10 mouse cellular contexts compared by ENCODE assay signal in the genomic region with DNA sequence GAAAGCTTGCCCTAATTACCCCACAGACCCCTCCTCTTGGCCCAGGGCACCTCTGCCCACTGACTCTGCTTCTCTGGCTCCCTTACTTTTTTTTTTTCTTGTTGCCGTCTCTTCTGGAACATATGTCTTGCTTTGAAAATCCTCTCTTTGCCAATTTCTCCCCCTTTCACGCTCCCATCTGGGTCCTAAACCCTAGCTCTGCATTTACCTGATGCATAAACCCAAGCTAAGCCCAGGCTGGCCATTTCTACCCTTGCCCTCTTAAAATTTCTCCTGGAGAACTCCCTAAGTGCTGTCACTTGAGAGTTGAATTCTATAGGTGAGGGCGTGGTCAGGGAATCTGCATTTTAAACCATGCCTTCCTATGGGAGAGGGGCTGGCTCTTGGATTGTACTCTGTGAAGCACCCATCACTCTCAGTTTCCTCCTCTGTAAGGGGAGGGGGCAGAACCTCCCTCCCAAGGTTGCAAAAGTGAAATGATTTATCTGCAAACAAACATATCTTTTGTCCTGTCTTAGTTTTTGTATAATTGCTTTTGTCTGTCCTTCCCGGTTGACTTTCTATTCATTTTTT. TPM values are rescaled to one million over a fixed set of nuclear protein-coding genes. Genes with fewer than 3 reads are reported as not detected.
DNase-seq lines count a peak whose midpoint lies in the region; ATAC-seq and TF ChIP-seq lines count a peak whose summit lies in the region.
"Had no signal": no experiment of that assay in that cellular context is flagged by ENCODE, and none has a peak within 500 bp of the region (broad histone marks: within the 10 kb centered on the region; RNA-seq: fewer than 3 reads in every experiment).

No protein-coding gene starts in this region.

- H3K27me3 ChIP-seq in heart, embryonic 10.5 days (ENCODE audit: insufficient read depth, poor library complexity, severe bottlenecking), result peaks cover 78% of the 10 kb centered on the region
- peaks cover 50% of the 10 kb centered on the region for H3K27me3 ChIP-seq in E14TG2a.4 (ENCODE audit: insufficient read depth, low read length)
- no peaks in the 10 kb centered on the region for H3K27me3 ChIP-seq in forebrain, embryonic 15.5 days
- peaks cover 61% of the 10 kb centered on the region for H3K27me3 ChIP-seq in limb, embryonic 13.5 days

- H3K4me2 ChIP-seq in forebrain, embryonic 15.5 days (replicated peaks), result peak overlapping the region; percentile 50
- peak overlapping the region; percentile 58 for H3K4me2 ChIP-seq in limb, embryonic 13.5 days (replicated peaks)

- no peaks in the 10 kb centered on the region for H3K36me3 ChIP-seq in heart, embryonic 10.5 days
- no peaks in the 10 kb centered on the region for H3K36me3 ChIP-seq in E14TG2a.4 (ENCODE audit: insufficient read depth, low read length)
- no peaks in the 10 kb centered on the region for H3K36me3 ChIP-seq in forebrain, embryonic 15.5 days
- no peaks in the 10 kb centered on the region for H3K36me3 ChIP-seq in limb, embryonic 13.5 days

- TF ChIP-seq CTCF in E14TG2a.4 (conservative IDR thresholded peaks at IDR 0.05; ENCODE audit: low read length), result no peak

- peak overlapping the region; percentile 44 for H3K4me3 ChIP-seq in heart, embryonic 10.5 days
- peak overlapping the region; percentile 54; the same call in 1 of the 2 replicates for H3K4me3 ChIP-seq in E14TG2a.4 (replicated peaks; ENCODE audit: low read length)
- peak overlapping the region; percentile 28 for H3K4me3 ChIP-seq in forebrain, embryonic 15.5 days
- H3K4me3 ChIP-seq in limb, embryonic 13.5 days, result peak overlapping the region; percentile 26

- peak; percentile 44 for ATAC-seq in forebrain, embryonic 15.5 days (replicated peaks)
- ATAC-seq in limb, embryonic 13.5 days (ENCODE audit: low FRiP score, low read depth), result no peak

- peaks cover 13% of the 10 kb centered on the region for H3K4me1 ChIP-seq in heart, embryonic 10.5 days
- H3K4me1 ChIP-seq in E14TG2a.4 (replicated peaks; ENCODE audit: low read depth, low read length), result peaks cover 37% of the 10 kb centered on the region
- H3K4me1 ChIP-seq in forebrain, embryonic 15.5 days, result peaks cover 30% of the 10 kb centered on the region
- H3K4me1 ChIP-seq in limb, embryonic 13.5 days, result peaks cover 12% of the 10 kb centered on the region

- no peak for DNase-seq in heart, embryonic 10.5 days (ENCODE audit: low spot score)
- no peak for DNase-seq in heart, adult 8-10 months (ENCODE audit: low spot score)
- DNase-seq in thymus, postnatal 14 days, result no peak
- no peak for DNase-seq in c-Kit-positive CD71-positive TER-119-positive erythroid progenitor cells, embryonic 14.5 days (ENCODE audit: low spot score)
- DNase-seq in embryo, embryonic 10.5 days (ENCODE audit: low spot score), result no peak
- DNase-seq: cerebellum, adult 11 months had no signal

- peak overlapping the region; percentile 9; the same call in 1 of the 2 replicates for H3K9ac ChIP-seq in forebrain, embryonic 15.5 days (replicated peaks)
- no peak overlapping the region for H3K9ac ChIP-seq in limb, embryonic 13.5 days

- no peak overlapping the region for H3K27ac ChIP-seq in heart, embryonic 10.5 days
- peak overlapping the region; percentile 77 for H3K27ac ChIP-seq in forebrain, embryonic 15.5 days (replicated peaks)
- H3K27ac ChIP-seq in limb, embryonic 13.5 days, result no peak overlapping the region

- no peaks in the 10 kb centered on the region for H3K9me3 ChIP-seq in heart, embryonic 10.5 days
- H3K9me3 ChIP-seq in E14TG2a.4 (ENCODE audit: low read length), result no peaks in the 10 kb centered on the region
- H3K9me3 ChIP-seq in forebrain, embryonic 15.5 days, result no peaks in the 10 kb centered on the region
- H3K9me3 ChIP-seq in limb, embryonic 13.5 days, result no peaks in the 10 kb centered on the region

- WGBS in heart, embryonic 10.5 days, result 15% methylated on average over 4 of the region's 4 CpGs
- 3% methylated on average over 4 of the region's 4 CpGs for whole genome bisulfite sequencing in forebrain, embryonic 15.5 days
- 14% methylated on average over 4 of the region's 4 CpGs for WGBS in limb, embryonic 13.5 days

RNA-seq across cellular contexts. Expression of gene Sirpa, which starts 18.8 kb away (rescaled TPM):
- 11.0 and 12.8 TPM in 2 replicates for polyA plus RNA-seq in heart, embryonic 10.5 days (2016; fragmentation: Nextera tagmentation; extraction: Ambion mirVana)
- 10 to 100 TPM; 28.9 to 35.2 (median 30.0) TPM for total RNA-seq in heart, adult 8-10 months (2022)
- 26.7 and 28.5 TPM in 2 replicates for polyA plus RNA-seq in forebrain, embryonic 15.5 days (2015; fragmentation: Nextera tagmentation; extraction: Ambion mirVana)
- polyA plus RNA-seq in limb, embryonic 13.5 days (2015; fragmentation: Nextera tagmentation; extraction: Ambion mirVana), result 20.1 and 21.2 TPM in 2 replicates

RNA-seq across cellular contexts. Expression of gene F830045P16Rik, which starts 37.4 kb away (rescaled TPM):
- 0.06 TPM in 1 of 2 replicates, not detected in the other for polyA plus RNA-seq in heart, embryonic 10.5 days (2016; fragmentation: Nextera tagmentation; extraction: Ambion mirVana)
- total RNA-seq in heart, adult 8-10 months (2022), result under 1 TPM in 2 of 4 experiments, not detected in 2; 0.16 to 0.22 TPM
- polyA plus RNA-seq in forebrain, embryonic 15.5 days (2015; fragmentation: Nextera tagmentation; extraction: Ambion mirVana), result not detected in 2 replicates
- polyA plus RNA-seq in limb, embryonic 13.5 days (2015; fragmentation: Nextera tagmentation; extraction: Ambion mirVana), result 0.09 TPM in 2 replicates
- polyA plus RNA-seq: lung, embryonic 16.5 days had no signal
